Mouse (Mus musculus) ES-Bruce4 (cell line): ENCODE results near the gene Chrng. TPM values are rescaled to one million over a fixed set of nuclear protein-coding genes. Genes with fewer than 3 reads are reported as not detected.

Source experiments
- H3K27ac ChIP-seq: 2 replicates; pipeline ENCODE4 v1.5.1; 2012; ENCODE audit warnings: low read length, inconsistent platforms; ENCODE audit not compliant: insufficient read depth
- H3K27me3 ChIP-seq: 2 replicates; pipeline ENCODE4 v1.6.1; 2012; ENCODE audit warnings: mild to moderate bottlenecking, low read length, inconsistent platforms; ENCODE audit not compliant: control insufficient read depth, poor library complexity, insufficient read depth, severe bottlenecking
- H3K36me3 ChIP-seq: 2 replicates; pipeline ENCODE4 v1.6.1; 2012; ENCODE audit warnings: inconsistent platforms, mild to moderate bottlenecking, low read length, moderate library complexity; ENCODE audit not compliant: control insufficient read depth, poor library complexity, insufficient read depth, severe bottlenecking
- H3K4me1 ChIP-seq: one replicate; pipeline ENCODE4 v1.8.1; 2011; ENCODE audit warnings: low read length; ENCODE audit not compliant: control insufficient read depth, insufficient read depth
- H3K4me3 ChIP-seq: 2 replicates; pipeline ENCODE4 v1.5.1; 2011; ENCODE audit warnings: low read depth, mild to moderate bottlenecking, low read length
- H3K9ac ChIP-seq: 2 replicates; pipeline ENCODE4 v1.6.1; 2012; ENCODE audit warnings: low read depth, mild to moderate bottlenecking, inconsistent platforms; ENCODE audit not compliant: poor library complexity, severe bottlenecking
- H3K9me3 ChIP-seq: replicated peaks from 2 replicates; pipeline ENCODE4 v1.6.1; 2012; ENCODE audit warnings: mild to moderate bottlenecking, low read length, inconsistent platforms; ENCODE audit not compliant: control insufficient read depth, poor library complexity, insufficient read depth, severe bottlenecking
- CTCF ChIP-seq: IDR thresholded peaks from one replicate; pipeline ENCODE4 v1.8.1; 2011; ENCODE audit warnings: low read depth, low read length
- EP300 ChIP-seq: IDR thresholded peaks from 2 replicates; pipeline ENCODE4 v1.6.1; 2011; ENCODE audit warnings: low read depth, low read length; ENCODE audit not compliant: insufficient read depth
- POLR2A ChIP-seq: IDR thresholded peaks from one replicate; pipeline ENCODE4 v1.8.1; 2011; ENCODE audit warnings: low read length; ENCODE audit not compliant: insufficient read depth
- polyA plus RNA-seq: library from polyadenylated mRNA; stranded (reverse); fragments of >200 nt; gene quantifications from 2 replicates; pipeline ENCODE4 v1.2.4, GENCODE M21; 2011; ENCODE audit warnings: low read depth; ENCODE audit not compliant: missing spikeins, insufficient read depth, insufficient read length

Chrng gene
- polyA plus RNA-seq, 1 experiment: not detected

- Histone ChIP-seq H3K36me3 (peaks cover 45% of the 10 kb centered on the region), H3K4me3 (no peak overlapping the region), H3K27ac (peak overlapping the region; percentile 86), H3K9me3 (peaks cover 4% of the 10 kb centered on the region), H3K4me1 (no peaks in the 10 kb centered on the region), H3K27me3 (no peaks in the 10 kb centered on the region), H3K9ac (peak overlapping the region; percentile 20; the same call in 1 of the 2 replicates)
- TF ChIP-seq POLR2A (no peak), CTCF (peak; percentile 32)
Measured at GRCm38 (mm10) chr1:87217938-87218337, 13.5 kb downstream of the Chrng start.

GRCm38 (mm10) chr1:87225739-87226138, 21.3 kb downstream of the Chrng start:
- H3K9ac ChIP-seq: peak overlapping the region; percentile 44
- no peaks in the 10 kb centered on the region for H3K27me3 ChIP-seq
- peak overlapping the region; percentile 97 for H3K27ac ChIP-seq

GRCm38 (mm10) chr1:87226409-87227159, 22.1 kb downstream of the Chrng start:
- H3K4me1 ChIP-seq: peaks cover 19% of the 10 kb centered on the region
- H3K27ac ChIP-seq: peak overlapping the region; percentile 97
- H3K27me3 ChIP-seq: no peaks in the 10 kb centered on the region
- no peak overlapping the region; the same call in 1 of the 2 replicates for H3K4me3 ChIP-seq
- H3K9me3 ChIP-seq: peaks cover 2% of the 10 kb centered on the region
- TF ChIP-seq EP300: peak; percentile 72
- no peak for TF ChIP-seq CTCF
- no peak overlapping the region for H3K9ac ChIP-seq
- H3K36me3 ChIP-seq: peaks cover 60% of the 10 kb centered on the region

More at GRCm38 (mm10) chr1:87225739-87226138, 21.3 kb downstream of the Chrng start:
- Histone ChIP-seq H3K4me3 (peak overlapping the region; percentile 40; the same call in 1 of the 2 replicates), H3K36me3 (peaks cover 68% of the 10 kb centered on the region), H3K4me1 (peaks cover 18% of the 10 kb centered on the region), H3K9me3 (peaks cover 4% of the 10 kb centered on the region)
- TF ChIP-seq EP300: peak; percentile 68; the same call in 1 of the 2 replicates
- TF ChIP-seq CTCF: no peak

GRCm38 (mm10) chr1:87227160-87227550, 22.7 kb downstream of the Chrng start:
- peak overlapping the region; percentile 96 for H3K27ac ChIP-seq
- no peak overlapping the region for H3K4me3 ChIP-seq
- peaks cover 54% of the 10 kb centered on the region for H3K36me3 ChIP-seq
- TF ChIP-seq EP300: no peak
- no peak for TF ChIP-seq CTCF
- TF ChIP-seq POLR2A: no peak
- H3K27me3 ChIP-seq: no peaks in the 10 kb centered on the region
- no peaks in the 10 kb centered on the region for H3K9me3 ChIP-seq
- H3K9ac ChIP-seq: no peak overlapping the region
- H3K4me1 ChIP-seq: peaks cover 19% of the 10 kb centered on the region

GRCm38 (mm10) chr1:87230606-87231005, 26.1 kb downstream of the Chrng start:
- H3K4me3 ChIP-seq: no peak overlapping the region
- peak overlapping the region; percentile 85 for H3K27ac ChIP-seq
- peaks cover 27% of the 10 kb centered on the region for H3K4me1 ChIP-seq
- H3K36me3 ChIP-seq: peaks cover 36% of the 10 kb centered on the region
- no peaks in the 10 kb centered on the region for H3K27me3 ChIP-seq
- no peak overlapping the region for H3K9ac ChIP-seq
- H3K9me3 ChIP-seq: no peaks in the 10 kb centered on the region
- TF ChIP-seq EP300 (no peak), POLR2A (no peak), CTCF (no peak)

- TF ChIP-seq CTCF (no peak), POLR2A (no peak), EP300 (no peak)
- Histone ChIP-seq H3K36me3 (peaks cover 32% of the 10 kb centered on the region), H3K27me3 (no peaks in the 10 kb centered on the region), H3K9ac (no peak overlapping the region), H3K27ac (peak overlapping the region; percentile 44), H3K4me3 (no peak overlapping the region), H3K9me3 (no peaks in the 10 kb centered on the region), H3K4me1 (peaks cover 27% of the 10 kb centered on the region)
Measured at GRCm38 (mm10) chr1:87232197-87232596, 27.7 kb downstream of the Chrng start.
